Mouse (Mus musculus) cortical plate, adult 2 months (tissue): Measurements from ENCODE around the gene Ece1. TPM values are rescaled to one million over a fixed set of nuclear protein-coding genes. Genes with fewer than 3 reads are reported as not detected.

Source experiments
- H3K27ac ChIP-seq: fragments of 200-500 bp; 2 replicates; pipeline ENCODE4 v1.5.1; 2012; ENCODE audit warnings: low read length, control low read depth, inconsistent platforms; ENCODE audit not compliant: insufficient read depth
- H3K4me1 ChIP-seq: fragments of 200-500 bp; 2 replicates; pipeline ENCODE4 v1.6.1; 2011; ENCODE audit warnings: low read length; ENCODE audit not compliant: control insufficient read depth, insufficient read depth
- H3K4me3 ChIP-seq: fragments of 200-500 bp; 2 replicates; pipeline ENCODE4 v1.5.1; 2011; ENCODE audit warnings: mild to moderate bottlenecking, low read length, control low read depth; ENCODE audit not compliant: insufficient read depth
- CTCF ChIP-seq: fragments of 200-500 bp; IDR thresholded peaks from 2 replicates; pipeline ENCODE4 v1.5.1; 2011; ENCODE audit warnings: mild to moderate bottlenecking, control low read depth, low read length; ENCODE audit not compliant: insufficient read depth; ENCODE audit errors: extremely low read depth
- POLR2A ChIP-seq: fragments of 200-500 bp; IDR thresholded peaks from 2 replicates; pipeline ENCODE4 v1.6.1; 2011; ENCODE audit warnings: mild to moderate bottlenecking, low read length, control low read depth; ENCODE audit not compliant: insufficient read depth; ENCODE audit errors: extremely low read depth
- polyA plus RNA-seq: library from polyadenylated mRNA; depleted of rRNA; stranded (reverse); fragments of >200 nt; gene quantifications from 2 replicates; pipeline ENCODE4 v1.2.3, GENCODE M21; 2012

Gene Ece1
- polyA plus RNA-seq, 1 experiment: 29.8 TPM

GRCm38 (mm10) chr4:137891553-137892145 lies 29.6 kb downstream of the Ece1 start:
- Histone ChIP-seq H3K4me1 (peaks cover 12% of the 10 kb centered on the region), H3K4me3 (no peak overlapping the region), H3K27ac (no peak overlapping the region)
- TF ChIP-seq POLR2A (no peak), CTCF (no peak)

GRCm38 (mm10) chr4:137892713-137893242 lies 30.7 kb downstream of the Ece1 start:
- no peak overlapping the region for H3K27ac ChIP-seq
- TF ChIP-seq POLR2A: no peak
- no peak for TF ChIP-seq CTCF
- peaks cover 12% of the 10 kb centered on the region for H3K4me1 ChIP-seq
- H3K4me3 ChIP-seq: no peak overlapping the region

DNA sequence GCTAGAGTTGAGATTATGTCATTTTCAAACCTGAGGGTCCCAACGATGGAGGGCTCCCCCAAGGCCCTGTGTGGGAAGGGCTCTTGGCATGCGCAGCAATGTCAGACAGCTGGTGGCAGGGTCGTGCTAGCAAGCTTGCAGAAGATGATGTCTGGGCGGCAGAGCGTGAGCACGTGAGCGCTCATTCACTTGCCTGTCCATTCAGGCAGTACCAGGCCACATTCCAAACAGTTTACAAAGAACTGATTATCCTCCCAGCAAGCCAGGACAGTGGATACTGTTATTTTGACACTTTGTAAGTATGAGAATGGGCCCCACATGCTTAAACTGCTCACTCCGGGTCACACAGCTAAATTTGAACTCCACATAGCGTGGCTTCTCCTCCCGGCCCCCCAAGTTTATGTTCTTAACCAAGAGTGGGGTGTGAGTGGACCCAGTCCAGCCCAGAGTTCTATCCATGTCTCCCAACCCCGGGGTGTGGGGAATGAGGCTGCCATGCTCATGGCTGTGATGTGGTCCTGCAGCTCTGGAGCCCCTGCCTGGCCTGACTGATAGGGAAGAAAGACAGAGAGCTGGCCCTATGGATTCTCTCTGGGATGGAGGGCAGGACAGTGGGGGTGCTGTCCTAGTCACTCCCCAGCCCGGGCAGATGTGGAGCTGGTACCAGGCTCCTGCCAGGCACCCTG lies 34.7 kb downstream of the Ece1 start:
- no peak overlapping the region for H3K4me3 ChIP-seq
- H3K27ac ChIP-seq: no peak overlapping the region
- TF ChIP-seq POLR2A (no peak), CTCF (no peak)
- peaks cover 8% of the 10 kb centered on the region for H3K4me1 ChIP-seq

DNA sequence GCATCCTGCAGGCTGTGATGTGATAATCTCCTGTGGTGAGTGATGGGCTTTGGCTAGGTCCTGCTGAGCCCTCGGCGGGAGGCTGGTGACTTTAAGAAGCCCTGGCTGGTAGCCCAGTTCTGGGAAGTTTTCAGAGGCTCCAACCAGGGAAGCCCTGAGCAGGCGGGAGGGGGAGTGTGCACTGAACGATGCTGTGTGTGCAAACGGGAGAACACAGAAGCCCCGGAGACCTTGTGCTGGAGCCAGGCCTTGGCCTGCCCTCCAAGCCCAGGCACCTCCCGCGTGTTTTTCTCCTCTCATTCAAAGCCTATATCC lies 35.2 kb downstream of the Ece1 start:
- H3K4me1 ChIP-seq: peaks cover 5% of the 10 kb centered on the region
- no peak overlapping the region for H3K4me3 ChIP-seq
- no peak overlapping the region for H3K27ac ChIP-seq
- no peak for TF ChIP-seq POLR2A
- TF ChIP-seq CTCF: no peak

- Histone ChIP-seq H3K4me1 (peaks cover 1% of the 10 kb centered on the region; the same call in 1 of the 2 replicates), H3K4me3 (no peak overlapping the region), H3K27ac (no peak overlapping the region)
- no peak for TF ChIP-seq CTCF
- no peak for TF ChIP-seq POLR2A
Measured at GRCm38 (mm10) chr4:137898490-137898889, 36.5 kb downstream of the Ece1 start.

- peaks cover 1% of the 10 kb centered on the region; the same call in 1 of the 2 replicates for H3K4me1 ChIP-seq
- TF ChIP-seq POLR2A (no peak), CTCF (no peak)
- no peak overlapping the region for H3K27ac ChIP-seq
- no peak overlapping the region for H3K4me3 ChIP-seq
Measured at GRCm38 (mm10) chr4:137902268-137902667, 40.2 kb downstream of the Ece1 start.

- H3K4me3 ChIP-seq: no peak overlapping the region
- H3K27ac ChIP-seq: no peak overlapping the region
- peaks cover 1% of the 10 kb centered on the region; the same call in 1 of the 2 replicates for H3K4me1 ChIP-seq
- TF ChIP-seq POLR2A: no peak
- no peak for TF ChIP-seq CTCF
Measured at GRCm38 (mm10) chr4:137902873-137903272, 40.8 kb downstream of the Ece1 start.

GRCm38 (mm10) chr4:137904956-137905551 lies 43.0 kb downstream of the Ece1 start:
- Histone ChIP-seq H3K4me1 (no peaks in the 10 kb centered on the region), H3K4me3 (no peak overlapping the region), H3K27ac (no peak overlapping the region)
- TF ChIP-seq POLR2A: no peak
- no peak for TF ChIP-seq CTCF

GRCm38 (mm10) chr4:137907979-137908378 lies 45.9 kb downstream of the Ece1 start:
- Histone ChIP-seq H3K4me1 (no peaks in the 10 kb centered on the region), H3K4me3 (no peak overlapping the region), H3K27ac (no peak overlapping the region)
- TF ChIP-seq CTCF (no peak), POLR2A (no peak)
